Mouse (Mus musculus) naive thymus-derived CD4-positive, alpha-beta T cell, adult 2 months (primary cell): ENCODE measurements around the gene Icam1.

Source experiments
- DNase-seq: peaks from one replicate; pipeline ENCODE4 v3.0.0-alpha.2; 2011; ENCODE audit warnings: low read depth

The Icam1 gene

GRCm38 (mm10) chr9:21015571-21016130, at the start of gene Icam1:
Gene Icam1, plus strand, starts transcription at chr9:21015985.
- peak; percentile 75 for DNase-seq

- DNase-seq = no peak
These were observed 49.8 kb upstream of the Icam1 start for GRCm38 (mm10) chr9:20966008-20966407.

DNA sequence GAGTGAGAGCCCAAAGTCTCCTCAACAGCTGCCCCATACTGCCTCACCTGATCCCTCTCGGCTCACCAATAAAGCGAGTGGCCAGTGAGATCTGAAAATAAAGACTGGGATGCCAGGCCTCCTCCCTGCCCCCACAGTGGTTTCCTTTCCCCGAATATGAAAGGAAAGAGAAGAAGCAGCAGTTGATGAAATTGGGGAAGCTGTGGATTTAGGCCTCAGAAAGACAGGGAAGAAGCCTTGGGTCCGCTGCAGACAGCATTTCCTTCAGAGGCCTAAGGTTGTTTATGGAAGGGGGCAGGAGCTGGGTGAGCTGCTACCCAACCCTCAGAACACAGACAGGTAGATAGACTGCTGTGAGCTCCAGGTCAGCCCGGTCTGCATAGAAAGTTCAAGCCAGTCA, 49.0 kb upstream of the Icam1 start:
- DNase-seq = no peak

- no peak for DNase-seq
These were observed 44.0 kb upstream of the Icam1 start for GRCm38 (mm10) chr9:20971751-20972140.

- DNase-seq = no peak
These were observed 43.4 kb upstream of the Icam1 start for GRCm38 (mm10) chr9:20972141-20972992.

DNA sequence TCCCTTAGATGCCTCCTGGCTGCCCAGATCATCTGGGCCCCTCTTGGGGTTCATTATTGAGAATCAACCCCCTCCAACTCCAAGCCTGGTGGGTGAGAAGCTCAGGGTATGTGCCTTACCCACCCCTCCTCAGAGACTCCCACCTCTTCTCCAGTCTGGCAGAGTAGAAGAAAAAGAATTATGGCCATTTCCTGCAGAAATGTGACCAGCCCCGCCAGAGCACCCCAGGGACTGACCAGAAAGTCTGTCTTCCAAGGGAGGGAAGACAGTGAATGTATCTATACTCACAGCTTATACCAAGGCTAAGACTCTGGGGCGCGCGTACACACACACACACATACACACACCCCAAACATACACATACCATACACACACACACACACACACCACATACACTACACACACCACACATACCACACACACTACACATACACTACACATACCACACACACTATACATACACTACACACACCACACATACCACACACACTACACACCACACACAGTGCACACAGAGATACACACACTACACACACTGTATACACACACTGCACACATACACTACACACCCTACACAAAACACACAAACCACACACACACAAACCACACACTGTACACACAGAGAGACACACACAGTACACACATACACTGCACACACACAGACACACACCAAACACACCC, 42.6 kb upstream of the Icam1 start:
- no peak for DNase-seq

DNA sequence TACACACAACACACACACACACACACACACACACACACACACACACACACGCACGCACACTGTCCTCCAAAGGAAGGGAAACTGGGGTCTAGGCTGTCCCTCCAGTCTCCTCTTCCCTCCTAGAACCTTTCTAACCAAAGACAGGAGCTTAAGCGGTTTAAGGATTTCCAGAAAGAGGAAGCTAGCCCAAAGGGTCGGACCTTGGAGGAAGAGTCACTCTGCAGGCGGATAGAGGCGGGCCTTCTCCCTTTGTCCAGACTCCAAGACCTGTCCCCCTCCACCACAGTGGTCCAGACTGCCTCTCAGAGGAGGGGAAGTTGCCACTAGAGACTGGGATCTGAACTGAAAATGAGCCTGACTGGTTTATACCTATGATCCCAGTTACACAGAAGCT, 42.1 kb upstream of the Icam1 start:
- no peak for DNase-seq

- DNase-seq = peak; percentile 47
These were observed 40.2 kb upstream of the Icam1 start for GRCm38 (mm10) chr9:20975431-20976215.

DNA sequence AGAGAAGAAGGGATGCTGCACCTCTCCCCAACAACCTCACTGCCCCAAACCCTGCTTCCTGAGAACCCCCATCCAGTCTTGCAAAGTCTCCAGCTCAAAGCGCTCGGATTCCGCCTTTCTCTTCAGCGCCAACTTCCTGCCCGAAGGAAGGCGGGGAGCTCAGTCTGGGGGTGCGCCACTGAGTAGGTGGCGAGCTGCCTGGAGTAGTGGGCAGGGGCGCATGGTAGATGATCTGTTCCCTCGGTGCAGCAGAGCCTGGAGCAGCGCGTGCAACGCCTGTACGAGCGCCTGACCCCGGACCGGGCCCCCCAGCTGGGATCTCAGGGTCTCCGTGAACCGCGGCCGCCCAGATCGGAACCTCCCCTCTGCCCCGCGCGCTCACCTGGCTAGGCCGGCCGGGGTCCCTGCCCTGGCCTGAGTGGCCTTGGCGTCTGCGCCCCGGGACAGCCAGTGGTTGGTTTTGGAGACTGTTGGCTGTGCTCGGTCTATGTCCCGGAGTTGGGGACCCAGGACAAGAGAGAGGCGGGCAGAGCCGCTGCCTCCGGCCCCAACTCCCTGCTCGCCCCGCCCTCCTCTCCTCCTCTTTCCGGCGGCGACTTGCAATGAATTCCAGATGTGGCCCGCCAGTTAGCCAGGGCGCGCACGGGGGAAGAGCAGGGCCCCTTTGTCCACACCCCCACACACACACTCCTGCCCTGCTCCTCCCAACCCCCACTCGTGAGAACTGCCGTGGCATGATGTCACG, 39.4 kb upstream of the Icam1 start, which contains the start of gene S1pr2:
Gene S1pr2, minus strand, starts transcription at position 566 of the 745 bp plus-strand sequence.
- peak; percentile 88 for DNase-seq

- DNase-seq = no peak
These were observed 38.7 kb upstream of the Icam1 start for GRCm38 (mm10) chr9:20976961-20977689.

- no peak for DNase-seq
These were observed 37.2 kb upstream of the Icam1 start for GRCm38 (mm10) chr9:20978409-20979095.

DNA sequence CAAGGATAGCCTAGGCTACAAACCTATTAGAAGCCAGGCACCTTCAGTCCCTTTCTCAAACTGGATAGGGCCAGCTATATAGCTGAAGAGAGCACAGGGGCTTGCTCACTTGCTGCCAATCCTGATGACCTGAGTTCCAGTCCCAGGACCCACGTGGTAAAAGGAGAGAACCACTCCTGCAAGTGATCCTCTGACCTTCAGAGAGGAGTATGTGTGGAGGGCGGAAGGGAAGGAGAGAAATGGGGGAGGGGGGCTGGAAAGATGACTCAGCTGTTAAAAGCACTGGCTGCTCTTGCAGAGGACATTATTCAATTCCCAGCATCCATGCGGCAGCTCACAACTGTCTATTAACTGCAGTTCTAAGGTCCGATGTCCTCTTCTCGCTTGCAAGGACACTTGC, 36.6 kb upstream of the Icam1 start:
- no peak for DNase-seq

DNA sequence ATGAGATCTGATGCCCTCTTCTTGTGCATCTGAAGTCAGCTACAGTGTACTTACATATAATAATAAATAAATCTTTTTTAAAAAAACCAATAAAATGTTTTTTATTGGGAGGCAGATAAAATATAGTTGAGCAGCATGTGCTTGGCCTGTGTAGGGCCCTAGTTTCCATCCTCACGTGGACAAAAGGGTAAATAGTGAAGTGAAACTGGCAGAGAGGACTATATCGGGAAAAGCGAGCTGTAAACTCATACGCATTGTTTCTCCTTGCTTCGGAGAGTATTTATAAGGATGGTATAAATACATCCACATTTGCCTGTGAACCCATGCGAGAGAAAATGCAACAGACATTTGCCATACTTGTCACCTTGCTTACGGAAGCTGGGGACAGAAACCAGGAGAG, 36.0 kb upstream of the Icam1 start:
- no peak for DNase-seq

DNA sequence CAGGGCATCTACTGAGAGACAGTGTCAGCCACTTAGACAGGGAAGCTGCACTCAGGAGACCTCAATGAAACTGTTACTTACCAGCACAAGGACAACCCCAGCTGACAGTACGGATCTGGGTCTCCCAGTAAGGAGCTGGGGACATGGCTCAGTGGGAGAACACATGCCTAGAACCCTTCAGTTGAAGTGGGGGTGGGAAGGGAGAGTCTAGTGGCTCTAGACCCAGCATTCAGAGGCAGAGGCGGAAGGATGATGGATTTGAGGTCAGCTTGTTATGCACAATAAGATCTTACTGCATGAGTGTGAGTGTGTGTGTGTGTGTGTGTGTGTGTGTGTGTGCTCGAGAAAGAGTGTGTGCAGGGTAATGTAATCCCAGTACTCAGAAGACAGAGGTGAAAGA, 33.6 kb upstream of the Icam1 start:
- DNase-seq = no peak

- peak; percentile 50 for DNase-seq
These were observed 32.6 kb upstream of the Icam1 start for GRCm38 (mm10) chr9:20983169-20983568.

GRCm38 (mm10) chr9:20986952-20987686, 28.7 kb upstream of the Icam1 start:
- no peak for DNase-seq

DNA sequence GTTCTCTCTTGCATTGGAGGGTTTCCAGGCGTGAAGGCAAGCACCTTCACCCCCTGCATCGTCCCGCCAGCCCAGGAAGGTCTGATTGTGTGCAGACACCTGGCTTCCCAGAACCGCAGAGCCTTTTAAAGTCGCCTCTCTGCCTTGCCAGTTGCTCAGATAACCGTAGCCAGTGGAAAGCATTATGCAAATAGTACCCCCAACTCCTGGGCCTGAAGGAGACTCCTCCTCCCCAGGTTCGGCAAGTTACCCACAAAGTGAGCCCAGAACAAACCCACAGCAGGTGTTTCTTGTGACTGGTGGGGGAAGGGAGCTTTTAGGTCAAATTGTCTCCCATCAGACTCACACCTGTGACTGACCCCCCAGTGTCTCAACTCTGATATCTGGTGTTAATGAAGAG, 27.8 kb upstream of the Icam1 start:
- DNase-seq = no peak

DNA sequence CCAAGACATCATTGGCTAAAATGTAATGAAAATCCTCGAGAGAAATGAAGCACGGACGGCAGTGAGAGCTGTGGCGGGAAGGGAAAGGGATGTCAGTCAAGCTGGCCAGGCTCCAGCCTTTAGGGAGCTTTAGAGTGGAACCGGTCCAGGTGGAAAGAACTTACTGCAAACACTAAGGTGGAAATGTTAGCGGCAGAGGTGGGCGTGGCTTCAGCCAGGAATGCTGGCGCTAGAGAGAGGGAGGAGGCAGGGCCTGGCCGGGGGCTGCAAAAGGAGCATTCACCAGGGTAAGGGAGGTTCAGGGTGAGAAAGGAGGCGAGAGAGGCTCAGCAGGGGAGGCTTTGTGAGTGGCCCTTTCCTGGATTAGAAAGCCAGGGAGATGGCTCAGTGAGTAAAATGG, 24.9 kb upstream of the Icam1 start:
- no peak for DNase-seq

GRCm38 (mm10) chr9:20991587-20991986, 24.2 kb upstream of the Icam1 start:
- no peak for DNase-seq
